Mouse (Mus musculus) kidney, embryonic 14.5 days (tissue): ENCODE results near the gene Tenm4. TPM values are rescaled to one million over a fixed set of nuclear protein-coding genes. Genes with fewer than 3 reads are reported as not detected.

Experiments
- ATAC-seq: fragments of 200-750 bp; cut with Nextera tagmentation; 2 replicates; pipeline ENCODE4 v1.8.0; 2017; ENCODE audit warnings: moderate number of reproducible peaks, mild to moderate bottlenecking, moderate TSS enrichment, moderate library complexity; ENCODE audit not compliant: low FRiP score, low TSS enrichment
- H3K27ac ChIP-seq: fragments of 300-500 bp; sonication (generic); 2 replicates; pipeline ENCODE4 v1.5.1; 2014; ENCODE audit warnings: low read depth, mild to moderate bottlenecking, low read length, moderate library complexity, mixed read lengths
- H3K27me3 ChIP-seq: fragments of 300-500 bp; sonication (generic); 2 replicates; pipeline ENCODE4 v1.6.1; 2014; ENCODE audit warnings: mild to moderate bottlenecking, low read length; ENCODE audit not compliant: control insufficient read depth, insufficient read depth
- H3K36me3 ChIP-seq: fragments of 300-500 bp; sonication (generic); 2 replicates; pipeline ENCODE4 v1.6.1; 2014; ENCODE audit warnings: low read length, mixed read lengths; ENCODE audit not compliant: control insufficient read depth, insufficient read depth
- H3K4me1 ChIP-seq: fragments of 300-500 bp; sonication (generic); 2 replicates; pipeline ENCODE4 v1.6.1; 2014; ENCODE audit warnings: low read length, mixed read lengths; ENCODE audit not compliant: control insufficient read depth, insufficient read depth
- H3K4me2 ChIP-seq: fragments of 300-500 bp; sonication (generic); replicated peaks from 2 replicates; pipeline ENCODE4 v1.6.1; 2014; ENCODE audit warnings: low read depth, mild to moderate bottlenecking, low read length
- H3K4me3 ChIP-seq: fragments of 300-500 bp; sonication (generic); 2 replicates; pipeline ENCODE4 v1.5.1; 2014; ENCODE audit warnings: mild to moderate bottlenecking, low read length
- H3K9ac ChIP-seq: fragments of 300-500 bp; sonication (generic); 2 replicates; pipeline ENCODE4 v1.6.1; 2014; ENCODE audit warnings: low read depth, mild to moderate bottlenecking, low read length, moderate library complexity
- H3K9me3 ChIP-seq: fragments of 300-500 bp; sonication (generic); 2 replicates; pipeline ENCODE4 v1.6.1; 2016; ENCODE audit warnings: low read length; ENCODE audit not compliant: control insufficient read depth
- WGBS: fragments of 180-500 bp; shearing (Covaris S2); extraction: QIAGEN DNeasy Blood & Tissue Kit; methylation state at CpG from one replicate; pipeline ENCODE4 v1.1.7; 2014; 5-methylcytosine and 5-hydroxymethylcytosine counted together
- polyA plus RNA-seq: library from polyadenylated mRNA; unstranded; fragments of >200 nt; fragmentation: Nextera tagmentation; extraction: Ambion mirVana; gene quantifications from 2 replicates; pipeline ENCODE4 v1.2.1, GENCODE M21; 2014

Gene Tenm4
- polyA plus RNA-seq, 1 experiment from 2014 or later, result 51.0 TPM

DNA sequence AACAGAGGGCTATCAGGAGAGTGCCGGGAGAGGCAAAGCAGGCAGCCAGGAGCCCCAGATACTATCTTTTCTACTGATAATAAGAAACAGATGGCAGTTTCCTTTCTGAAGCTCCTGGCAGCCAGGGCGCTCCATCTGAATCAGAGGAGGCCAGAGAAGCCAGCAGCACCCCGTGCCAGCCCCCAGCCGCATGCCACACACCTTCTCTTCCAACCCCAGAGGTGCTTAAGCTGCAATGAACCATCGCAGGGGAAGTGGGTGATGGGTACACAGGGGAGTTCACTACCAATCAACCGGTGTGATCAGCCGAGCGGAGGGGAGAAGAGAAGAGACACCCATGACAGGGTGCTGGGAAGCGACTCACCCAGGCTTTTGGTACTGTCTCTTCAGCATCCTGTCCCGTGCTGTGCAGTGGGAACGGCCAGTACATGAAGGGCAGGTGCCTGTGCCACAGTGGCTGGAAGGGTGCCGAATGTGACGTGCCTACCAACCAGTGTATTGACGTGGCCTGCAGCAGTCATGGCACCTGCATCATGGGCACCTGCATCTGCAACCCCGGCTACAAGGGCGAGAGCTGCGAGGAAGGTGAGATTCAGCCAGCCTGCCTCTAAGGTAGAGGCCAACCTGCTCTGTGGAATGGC, 602.7 kb downstream of the Tenm4 start:
- H3K4me2 ChIP-seq, result no peak overlapping the region
- H3K36me3 ChIP-seq, result 0 out of 2 replicates have a peak, but pooled peaks cover 5% of the 10 kb centered on the region
- no peak overlapping the region for H3K4me3 ChIP-seq
- ATAC-seq, result no peak
- H3K27me3 ChIP-seq, result no peaks in the 10 kb centered on the region
- no peak overlapping the region for H3K9ac ChIP-seq
- WGBS, result 86% methylated on average over 17 of the region's 17 CpGs
- peaks cover 4% of the 10 kb centered on the region; the same call in 1 of the 2 replicates for H3K9me3 ChIP-seq
- peaks cover 25% of the 10 kb centered on the region for H3K4me1 ChIP-seq
- H3K27ac ChIP-seq, result peak overlapping the region; percentile 92

DNA sequence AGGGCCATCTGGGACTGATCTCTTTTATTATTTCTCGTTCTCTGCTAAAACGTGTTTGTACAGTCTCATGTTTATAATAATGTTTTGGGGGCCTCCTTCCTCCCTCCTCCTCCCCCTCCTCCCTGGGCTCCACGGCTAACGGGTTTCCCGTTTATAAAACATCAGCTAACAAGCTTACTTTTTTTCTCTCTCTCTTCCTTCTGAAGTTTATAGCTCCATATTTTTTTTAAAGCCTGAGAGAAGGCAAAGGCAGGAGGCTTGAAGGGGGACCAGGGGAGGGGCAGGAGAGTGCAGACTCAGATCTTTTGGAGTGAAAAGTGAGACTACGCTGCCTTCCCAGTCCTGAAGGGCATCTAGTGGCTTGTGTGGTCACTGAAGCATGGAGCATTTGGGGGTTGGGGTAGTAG, 604.0 kb downstream of the Tenm4 start:
- H3K9ac ChIP-seq, result no peak overlapping the region
- peaks cover 25% of the 10 kb centered on the region for H3K4me1 ChIP-seq
- peaks cover under 1% of the 10 kb centered on the region; the same call in 1 of the 2 replicates for H3K9me3 ChIP-seq
- WGBS, result 6% methylated on average over 6 of the region's 6 CpGs
- H3K36me3 ChIP-seq, result 0 out of 2 replicates have a peak, but pooled peaks cover 5% of the 10 kb centered on the region
- no peak overlapping the region for H3K4me2 ChIP-seq
- H3K4me3 ChIP-seq, result no peak overlapping the region
- H3K27me3 ChIP-seq, result no peaks in the 10 kb centered on the region
- peak; percentile 88 for ATAC-seq
- peak overlapping the region; percentile 92 for H3K27ac ChIP-seq

GRCm38 (mm10) chr7:96777938-96778600, 607.0 kb downstream of the Tenm4 start:
- WGBS, result 89% methylated on average over 8 of the region's 8 CpGs
- no peaks in the 10 kb centered on the region for H3K9me3 ChIP-seq
- H3K4me2 ChIP-seq, result no peak overlapping the region
- peaks cover 8% of the 10 kb centered on the region; the same call in 1 of the 2 replicates for H3K36me3 ChIP-seq
- H3K4me1 ChIP-seq, result peaks cover 25% of the 10 kb centered on the region
- no peak overlapping the region for H3K9ac ChIP-seq
- H3K4me3 ChIP-seq, result no peak overlapping the region
- no peak overlapping the region for H3K27ac ChIP-seq
- H3K27me3 ChIP-seq, result no peaks in the 10 kb centered on the region
- ATAC-seq, result no peak

DNA sequence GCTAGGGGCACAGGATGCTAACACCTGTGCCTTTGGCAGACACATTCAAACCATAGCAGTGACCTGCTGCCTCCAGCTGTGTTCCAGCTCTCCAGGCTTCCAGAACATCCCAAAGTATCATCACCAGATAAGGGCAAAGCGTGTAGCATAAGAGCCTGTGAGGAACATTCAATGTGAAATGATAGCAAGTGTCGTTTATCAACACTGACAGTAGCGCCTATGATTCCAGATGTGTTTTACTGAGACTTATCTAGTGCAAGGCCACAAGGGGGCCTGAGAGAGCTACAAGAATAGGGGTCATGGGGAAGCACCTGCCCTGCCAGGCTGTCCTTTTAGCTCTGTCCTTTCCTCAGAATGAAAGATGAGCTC, 607.5 kb downstream of the Tenm4 start:
- no peak overlapping the region for H3K9ac ChIP-seq
- H3K4me2 ChIP-seq, result no peak overlapping the region
- no peaks in the 10 kb centered on the region for H3K27me3 ChIP-seq
- no peak overlapping the region for H3K27ac ChIP-seq
- 72% methylated on average over 3 of the region's 3 CpGs for WGBS
- no peak overlapping the region for H3K4me3 ChIP-seq
- ATAC-seq, result no peak
- H3K4me1 ChIP-seq, result peaks cover 23% of the 10 kb centered on the region
- H3K9me3 ChIP-seq, result no peaks in the 10 kb centered on the region
- peaks cover 11% of the 10 kb centered on the region; the same call in 1 of the 2 replicates for H3K36me3 ChIP-seq

- Histone ChIP-seq H3K4me1 (peaks cover 5% of the 10 kb centered on the region), H3K36me3 (peaks cover 13% of the 10 kb centered on the region; the same call in 1 of the 2 replicates), H3K27ac (no peak overlapping the region), H3K9me3 (no peaks in the 10 kb centered on the region), H3K4me3 (no peak overlapping the region), H3K4me2 (no peak overlapping the region), H3K27me3 (no peaks in the 10 kb centered on the region), H3K9ac (no peak overlapping the region)
- ATAC-seq, result no peak
- WGBS, result 81% methylated on average over 1 of the region's 1 CpGs
Observed at GRCm38 (mm10) chr7:96780556-96780955, 609.5 kb downstream of the Tenm4 start.

DNA sequence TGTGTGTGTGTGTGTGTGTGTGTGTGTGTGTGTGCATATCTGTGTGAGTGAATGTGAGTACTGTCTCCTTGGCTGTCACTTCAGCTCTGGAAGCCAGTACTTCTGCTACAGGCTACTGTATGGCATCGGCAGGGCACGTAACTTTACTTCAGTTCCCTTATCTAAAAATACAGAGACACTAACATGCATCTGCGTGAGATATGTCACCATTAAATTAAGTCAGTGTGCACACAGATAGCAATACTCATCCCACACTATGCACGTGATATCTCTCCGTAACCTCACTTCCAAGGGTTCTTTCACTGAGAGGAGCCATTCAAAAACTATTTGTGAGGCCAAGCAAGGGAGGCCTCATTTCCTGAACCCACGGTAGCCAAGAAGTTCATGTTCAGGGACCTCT, 610.0 kb downstream of the Tenm4 start:
- Histone ChIP-seq H3K9ac (no peak overlapping the region), H3K4me3 (no peak overlapping the region), H3K36me3 (peaks cover 13% of the 10 kb centered on the region; the same call in 1 of the 2 replicates), H3K4me1 (no peaks in the 10 kb centered on the region; the same call in 1 of the 2 replicates), H3K27me3 (no peaks in the 10 kb centered on the region), H3K4me2 (no peak overlapping the region), H3K27ac (no peak overlapping the region), H3K9me3 (no peaks in the 10 kb centered on the region)
- ATAC-seq, result no peak
- WGBS, result 67% methylated on average over 6 of the region's 6 CpGs

- Histone ChIP-seq H3K4me2 (no peak overlapping the region), H3K27me3 (no peaks in the 10 kb centered on the region), H3K27ac (no peak overlapping the region), H3K4me1 (peaks cover 3% of the 10 kb centered on the region; the same call in 1 of the 2 replicates), H3K36me3 (peaks cover 12% of the 10 kb centered on the region; the same call in 1 of the 2 replicates), H3K9me3 (no peaks in the 10 kb centered on the region), H3K4me3 (no peak overlapping the region), H3K9ac (no peak overlapping the region)
- 89% methylated on average over 4 of the region's 4 CpGs for WGBS
- ATAC-seq, result no peak
Observed at GRCm38 (mm10) chr7:96782686-96783085, 611.6 kb downstream of the Tenm4 start.

GRCm38 (mm10) chr7:96785808-96786207, 614.8 kb downstream of the Tenm4 start:
- peaks cover 11% of the 10 kb centered on the region for H3K4me1 ChIP-seq
- H3K4me2 ChIP-seq, result no peak overlapping the region
- ATAC-seq, result peak; percentile 55
- no peak overlapping the region for H3K4me3 ChIP-seq
- H3K27ac ChIP-seq, result no peak overlapping the region
- no peak overlapping the region for H3K9ac ChIP-seq
- H3K36me3 ChIP-seq, result peaks cover 10% of the 10 kb centered on the region; the same call in 1 of the 2 replicates
- H3K9me3 ChIP-seq, result no peaks in the 10 kb centered on the region
- H3K27me3 ChIP-seq, result no peaks in the 10 kb centered on the region
- 28% methylated on average over 9 of the region's 9 CpGs for WGBS
